Mouse (Mus musculus): ENCODE results near the gene a. TPM values are rescaled to one million over a fixed set of nuclear protein-coding genes. Genes with fewer than 3 reads are reported as not detected.

a gene
- total and polyA plus RNA-seq, 3 experiments: 7.8 to 23.8 (median 10.9) TPM

DNA sequence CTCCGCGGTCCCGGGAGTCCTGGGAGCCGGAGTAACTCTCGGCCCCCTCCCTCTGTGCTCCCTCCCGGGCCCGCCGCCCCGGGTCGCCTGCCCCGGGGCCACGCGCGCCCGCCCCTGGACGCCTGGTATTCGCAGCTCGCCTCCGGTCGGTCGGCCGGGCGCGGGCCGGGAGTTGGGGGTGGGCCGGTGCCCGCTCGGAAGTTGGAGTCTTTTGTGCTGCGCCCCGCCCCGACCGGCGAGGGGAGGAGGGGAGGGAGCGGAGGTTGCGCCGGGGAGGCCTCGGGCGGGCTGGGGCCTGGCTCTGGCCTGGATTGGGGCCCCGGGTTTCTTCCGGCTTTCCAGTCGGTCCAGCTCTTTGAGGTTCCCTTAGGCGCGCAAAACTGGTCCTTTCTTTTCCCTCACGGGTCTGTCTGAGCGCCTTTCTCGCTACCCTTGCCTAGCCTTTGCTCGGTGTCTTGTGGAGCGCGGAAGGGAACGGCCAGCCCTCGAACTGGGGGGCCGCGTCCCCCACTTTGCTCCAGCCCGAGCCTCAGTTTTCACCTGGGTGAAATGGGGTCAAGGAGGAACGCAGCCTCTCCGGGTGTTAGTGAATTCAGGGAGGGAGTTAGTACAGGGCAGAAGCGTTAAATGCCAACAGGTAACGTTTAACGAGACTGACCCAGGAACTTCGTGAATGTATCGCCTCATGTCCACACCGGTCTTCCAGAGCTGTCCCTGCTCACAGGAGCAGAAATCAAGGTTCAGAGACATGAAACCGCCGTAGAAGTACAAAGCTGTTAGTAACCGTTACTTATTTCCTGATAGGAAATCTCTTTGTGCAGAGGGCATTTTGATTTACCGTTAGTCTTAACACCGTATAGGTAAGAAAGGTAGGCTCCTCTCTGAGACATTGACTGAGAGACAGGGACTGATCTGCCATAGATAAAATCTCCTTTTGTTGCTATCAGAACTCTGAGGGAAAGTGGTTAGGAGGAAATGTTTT lies 750 bp downstream of the a start:
- Histone ChIP-seq H3K4me1 (ENCODE audit: control insufficient read depth in 1 of 2, insufficient read depth in 2 of 2) (peaks cover 5 to 46% of the 10 kb centered on the region in 2 experiments; a peak in 3 of 4 replicates), H3K36me3 (replicated peaks in 1 of 2; ENCODE audit: control insufficient read depth in 1 of 2, insufficient read depth in 1 of 2, low read length in 1 of 2) (peaks cover 0 to 32% of the 10 kb centered on the region in 2 experiments), H3K27ac (ENCODE audit: insufficient read depth, low read depth) (peak overlapping the region; percentile 18; the same call in 1 of the 2 replicates), H3K79me2 (replicated peaks; ENCODE audit: control insufficient read depth, extremely low read depth, insufficient read depth, poor library complexity, severe bottlenecking) (peaks cover 55% of the 10 kb centered on the region), H3K9me3 (replicated peaks; ENCODE audit: low read length) (no peaks in the 10 kb centered on the region), H3K9ac (ENCODE audit: insufficient read depth, low read depth) (peak overlapping the region; percentile 95), H3K4me3 (replicated peaks in 1 of 3; ENCODE audit: low read depth in 2 of 3, low read length in 2 of 3, poor library complexity in 1 of 3) (peak overlapping the region; percentile 87 to 98 (median 88)), H3K27me3 (replicated peaks) (no peaks in the 10 kb centered on the region), H3K4me2 (ENCODE audit: insufficient read depth, low read depth, poor library complexity, severe bottlenecking) (peak overlapping the region; percentile 98)
- peak; percentile 37 for DNase-seq (ENCODE audit: extremely low read depth)
- dilution Hi-C loops (cut with MboI; ENCODE audit: extremely low pct_ligation_motif_present, extremely low pct_unique_long_range_greater_than_20kb, low sequenced_read_pairs): no loop called here
- TF ChIP-seq JUN (IDR thresholded peaks at IDR 0.05; ENCODE audit: insufficient read depth, low read depth, low read length) (no peak), RCOR1 (conservative IDR thresholded peaks at IDR 0.05; ENCODE audit: low read depth, low read length) (no peak), USF2 (conservative IDR thresholded peaks at IDR 0.05; ENCODE audit: low read depth, low read length) (no peak), ZC3H11A (IDR thresholded peaks at IDR 0.05; ENCODE audit: low read depth, low read length) (no peak), MYC (IDR thresholded peaks at IDR 0.05; ENCODE audit: low read depth, low read length) (no peak), NRF1 (IDR thresholded peaks at IDR 0.05; ENCODE audit: low read depth, low read length) (peak; percentile 44; the same call in 1 of the 2 replicates), HCFC1 (IDR thresholded peaks at IDR 0.05; ENCODE audit: low read depth, low read length) (no peak), NELFE (IDR thresholded peaks at IDR 0.05; ENCODE audit: low read depth, low read length) (no peak), JUND (conservative IDR thresholded peaks at IDR 0.05; ENCODE audit: low read depth, low read length) (no peak), MXI1 (IDR thresholded peaks at IDR 0.05; ENCODE audit: low read depth, low read length) (no peak), CTCF (conservative IDR thresholded peaks at IDR 0.05 in 1 of 2, IDR thresholded peaks at IDR 0.05 in 1 of 2; ENCODE audit: low read depth in 2 of 2, low read length in 2 of 2) (no peak), ELF1 (IDR thresholded peaks at IDR 0.05; ENCODE audit: low read depth, low read length) (peak; percentile 49; the same call in 1 of the 2 replicates), SMC3 (IDR thresholded peaks at IDR 0.05; ENCODE audit: low read depth, low read length) (no peak), UBTF (IDR thresholded peaks at IDR 0.05; ENCODE audit: low read depth, low read length) (no peak), RAD21 (IDR thresholded peaks at IDR 0.05; ENCODE audit: low read depth, low read length) (no peak), USF1 (IDR thresholded peaks at IDR 0.05; ENCODE audit: low read depth, low read length) (no peak), POLR2A (IDR thresholded peaks at IDR 0.05; ENCODE audit: low read depth, low read length) (no peak), ETS1 (conservative IDR thresholded peaks at IDR 0.05; ENCODE audit: low read depth, low read length) (no peak), MEF2A (IDR thresholded peaks at IDR 0.05; ENCODE audit: borderline replicate concordance, low read depth, low read length) (no peak), KAT2A (IDR thresholded peaks at IDR 0.05; ENCODE audit: insufficient replicate concordance, low read length) (no peak), IRF4 (IDR thresholded peaks at IDR 0.05; ENCODE audit: low read depth, low read length) (no peak), CHD2 (IDR thresholded peaks at IDR 0.05; ENCODE audit: low read length) (no peak), MAZ (IDR thresholded peaks at IDR 0.05; ENCODE audit: low read depth, low read length) (no peak; the same call in 1 of the 2 replicates), ZKSCAN1 (IDR thresholded peaks at IDR 0.05; ENCODE audit: borderline replicate concordance, low read depth, low read length) (no peak), SIN3A (IDR thresholded peaks at IDR 0.05; ENCODE audit: low read length) (peak; percentile 25), CHD1 (IDR thresholded peaks at IDR 0.05; ENCODE audit: low read depth, low read length) (no peak)
- in situ Hi-C loops (cut with MboI; ENCODE audit: low pct_ligation_motif_present, low pct_unique_long_range_greater_than_20kb, low sequenced_read_pairs): loop anchor here (5.0 kb wide), 1 partner anchor 60 kb away; no protein-coding TSS in a partner anchor

Measured in CH12.LX (cell line).